Mouse (Mus musculus) heart, postnatal 0 days (tissue): ENCODE measurements at regions not wholly inside any gene's neighbourhood (a gene's known extent, or its start where the extent isn't known, plus 50 kb on each side); places are given as distances from the start of the nearest gene placed in this dataset.

Experiments
- CTCF ChIP-seq: IDR thresholded peaks from 2 replicates; pipeline ENCODE4 v1.5.1; 2016; ENCODE audit warnings: antibody characterized with exemption, control low read depth, low read depth
- EP300 ChIP-seq: IDR thresholded peaks from 2 replicates; pipeline ENCODE4 v1.6.1; 2016; ENCODE audit warnings: antibody characterized with exemption, low read depth

DNA sequence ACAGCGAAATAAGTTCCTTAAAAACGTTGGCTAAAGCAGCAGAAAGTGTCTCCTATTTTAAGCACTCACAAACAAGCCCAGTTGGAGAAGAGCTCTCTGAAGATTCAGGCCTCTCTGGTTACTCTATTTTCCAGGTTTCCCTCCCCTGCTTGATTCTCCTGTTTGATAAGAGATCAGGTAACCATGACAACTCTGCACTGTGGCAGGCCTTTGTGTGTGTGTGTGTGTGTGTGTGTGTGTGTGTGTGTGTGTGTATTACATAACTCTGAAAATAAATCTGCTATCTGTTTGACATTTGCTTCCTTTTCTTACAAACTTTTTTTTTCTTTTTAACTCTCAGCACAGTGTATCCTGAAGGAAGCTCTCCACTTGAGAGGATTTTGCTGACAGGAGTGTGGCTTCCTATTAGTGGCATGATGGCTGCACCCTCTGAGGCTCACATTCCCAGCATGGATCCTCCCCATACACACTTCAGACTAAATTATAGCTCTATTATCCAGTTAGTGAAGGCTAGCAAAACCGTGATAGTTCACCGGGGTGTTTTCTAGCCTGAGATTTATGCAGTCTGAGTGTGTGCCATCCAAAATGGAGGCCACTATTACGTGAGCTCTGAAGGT, 135.1 kb upstream of the Fndc3a start:
- TF ChIP-seq CTCF, result no peak
- no peak for TF ChIP-seq EP300
